Mouse (Mus musculus): ENCODE measurements around the gene Hspa4. TPM values are rescaled to one million over a fixed set of nuclear protein-coding genes. Genes with fewer than 3 reads are reported as not detected.

The Hspa4 gene
- polyA plus RNA-seq (2017; shearing (Covaris generic)) = 100 to 1,000 TPM; 134 to 137 TPM

DNA sequence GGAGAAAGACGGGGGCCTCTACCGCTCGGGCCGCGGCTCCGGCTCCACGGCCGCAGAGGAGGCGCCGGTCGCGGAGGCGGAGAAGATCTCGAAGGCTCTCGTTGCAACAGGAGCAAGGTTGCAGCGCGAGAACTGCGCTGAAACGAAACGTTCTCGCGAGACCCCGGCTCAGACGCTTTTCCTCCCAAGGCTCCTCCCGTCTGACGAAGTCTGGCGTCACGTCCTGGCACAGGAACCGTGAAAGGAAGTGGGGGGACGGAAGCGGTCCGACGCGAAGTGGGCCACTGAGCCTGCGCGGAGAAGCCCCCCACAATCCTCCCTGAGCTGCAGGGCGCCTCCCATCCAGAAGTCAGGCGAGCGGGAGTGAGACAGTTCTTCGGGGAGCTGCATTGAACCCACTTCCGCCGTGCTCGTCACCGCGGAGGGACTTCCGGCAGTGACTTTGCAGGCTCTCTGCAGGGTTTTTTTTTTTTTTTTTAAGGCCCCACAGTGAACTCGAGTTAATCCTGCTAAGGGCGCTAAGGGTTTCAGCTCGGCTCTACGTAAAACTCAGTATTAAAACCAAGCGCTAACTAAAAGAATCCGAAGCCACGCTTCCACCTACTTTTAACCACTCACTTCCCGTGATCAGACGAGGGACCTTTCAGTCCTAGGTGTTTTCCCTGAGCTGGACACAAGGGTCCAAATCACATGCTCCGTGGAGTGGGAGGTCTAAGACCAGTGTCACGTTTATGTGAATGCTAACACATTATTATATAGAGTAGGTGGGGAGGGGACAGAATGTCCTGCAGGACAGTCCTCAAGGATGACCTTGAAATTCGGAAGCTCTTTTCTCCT, at the start of gene Hspa4:
Gene Hspa4, minus strand, starts transcription at position 128 of the 837 bp plus-strand sequence.

DNA sequence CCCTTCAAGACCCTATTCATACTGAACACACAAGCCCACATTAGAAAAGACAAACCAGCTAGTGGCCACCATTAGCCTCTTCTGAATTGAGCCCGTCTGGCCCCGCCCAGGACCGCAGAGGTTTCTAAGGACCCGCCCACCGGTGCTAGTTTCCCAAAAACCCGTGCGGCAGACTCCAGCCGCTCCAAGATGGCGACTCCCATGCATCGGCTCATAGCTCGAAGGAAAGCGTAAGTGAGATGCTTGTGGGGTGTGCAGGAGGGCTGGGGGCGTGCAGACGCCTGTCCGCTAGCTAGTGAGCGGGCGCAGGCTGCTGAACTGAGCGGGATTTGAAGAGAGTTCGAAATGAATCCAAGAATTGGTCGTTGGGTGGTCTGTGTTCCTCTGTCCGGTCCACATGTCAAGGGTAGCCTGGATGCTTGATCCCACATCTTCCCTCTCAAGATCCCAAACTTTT, 24.3 kb upstream of the Hspa4 start, which contains the start of gene Zcchc10:
Gene Zcchc10, plus strand, starts transcription at position 168 of the 457 bp plus-strand sequence.

Other genes with a start within 250 kb of the Hspa4 start
- gene Zcchc10, start 24.2 kb upstream of the Hspa4 start, polyA plus RNA-seq (2017; shearing (Covaris generic)) = 10 to 100 TPM; 29.4 to 35.1 TPM
- 100 to 1,000 TPM in 1 of 2 experiments, 10 to 100 TPM in 1; 96.7 to 137 TPM for gene Aff4, start 50.4 kb upstream of the Hspa4 start, polyA plus RNA-seq (2017; shearing (Covaris generic))
- under 1 TPM in 1 of 2 experiments, not detected in 1; 0.43 TPM for gene Leap2, start 122.7 kb upstream of the Hspa4 start, polyA plus RNA-seq (2017; shearing (Covaris generic))
- gene Uqcrq, start 130.4 kb upstream of the Hspa4 start, polyA plus RNA-seq (2017; shearing (Covaris generic)) = 100 to 1,000 TPM; 349 to 392 TPM
- gene Gdf9, start 130.6 kb upstream of the Hspa4 start, polyA plus RNA-seq (2017; shearing (Covaris generic)) = under 1 TPM in 1 of 2 experiments, not detected in 1; 1.00 TPM
- gene Gm10447, start 156.7 kb upstream of the Hspa4 start, polyA plus RNA-seq (2017; shearing (Covaris generic)) = under 1 TPM in 1 of 2 experiments, not detected in 1; 0.15 TPM
- not detected for gene Shroom1, start 156.7 kb upstream of the Hspa4 start, polyA plus RNA-seq (2017; shearing (Covaris generic))
- not detected for gene Gm9837, start 170.0 kb upstream of the Hspa4 start, polyA plus RNA-seq (2017; shearing (Covaris generic))
- gene Gm9945, start 179.7 kb upstream of the Hspa4 start, polyA plus RNA-seq (2017; shearing (Covaris generic)) = not detected
- gene Sowaha, start 179.8 kb upstream of the Hspa4 start, polyA plus RNA-seq (2017; shearing (Covaris generic)) = not detected
- gene Sept8, start 218.8 kb upstream of the Hspa4 start, polyA plus RNA-seq (2017; shearing (Covaris generic)) = 1 to 10 TPM; 3.7 to 9.0 TPM